Mouse (Mus musculus) mature B cell (primary cell): ENCODE data around the gene Hoxd12.

Experiments
- in situ Hi-C: fragments of 300-500 bp; cut with MboI; formaldehyde crosslinking; loops from 2 replicates; pipeline ENCODE4 v1.14.3; 2019

Gene Hoxd12

GRCm38 (mm10) chr2:74707599-74707998 lies 32.8 kb downstream of the Hoxd12 start:
- in situ Hi-C loops, result loop anchor here (25.0 kb wide), 1 partner anchor 880 kb away; no protein-coding TSS in a partner anchor

- in situ Hi-C loops, result loop anchor here (25.0 kb wide), 1 partner anchor 879 kb away; no protein-coding TSS in a partner anchor
Measured at GRCm38 (mm10) chr2:74708676-74709075, 33.9 kb downstream of the Hoxd12 start.

GRCm38 (mm10) chr2:74709465-74710419 lies 34.9 kb downstream of the Hoxd12 start:
- in situ Hi-C loops, result loop anchor here (25.0 kb wide), 1 partner anchor 878 kb away; no protein-coding TSS in a partner anchor

GRCm38 (mm10) chr2:74710929-74711543 lies 36.2 kb downstream of the Hoxd12 start:
- in situ Hi-C loops, result loop anchor here (25.0 kb wide), 1 partner anchor 876 kb away; no protein-coding TSS in a partner anchor

- in situ Hi-C loops, result loop anchor here (25.0 kb wide), 1 partner anchor 875 kb away; no protein-coding TSS in a partner anchor
Measured at GRCm38 (mm10) chr2:74711721-74712621, 37.2 kb downstream of the Hoxd12 start, which contains the start of the genes Hoxd3 and Hoxd4. Hoxd3 (plus strand) TSS chr2:74711927. Hoxd4 (plus strand) TSS chr2:74711929.

GRCm38 (mm10) chr2:74713239-74714150 lies 38.7 kb downstream of the Hoxd12 start:
- in situ Hi-C loops, result loop anchor here (25.0 kb wide), 1 partner anchor 874 kb away; no protein-coding TSS in a partner anchor

DNA sequence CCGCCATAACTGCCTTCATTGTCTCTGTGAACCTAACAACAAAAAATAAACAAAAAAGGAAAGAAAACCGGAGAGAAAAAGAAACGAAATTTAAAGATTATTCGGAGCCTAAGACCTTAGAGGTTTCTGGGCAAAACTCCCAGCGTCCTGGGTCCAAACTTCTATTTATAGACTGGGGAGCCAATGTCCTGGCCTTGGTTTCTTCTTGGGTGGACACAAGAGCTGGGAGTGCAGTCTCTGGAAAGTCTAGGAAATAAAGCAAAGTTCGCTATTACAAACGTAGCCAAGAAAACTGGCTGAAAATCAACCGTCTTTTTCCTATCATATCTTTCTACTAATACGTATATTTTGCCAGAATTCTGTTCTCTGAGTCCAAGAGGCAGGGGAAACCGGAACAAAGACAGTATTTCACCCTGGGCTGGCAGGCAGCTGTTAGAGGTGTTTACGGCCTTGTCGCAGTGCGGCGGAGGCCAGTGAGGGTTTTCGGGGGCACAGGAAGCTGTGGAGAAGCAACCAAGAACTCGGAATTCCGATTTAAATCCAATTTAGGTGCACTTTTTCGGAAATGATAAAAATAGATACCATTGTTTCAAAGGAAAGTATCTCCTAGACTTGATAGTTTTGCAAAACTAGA lies 39.5 kb downstream of the Hoxd12 start:
- in situ Hi-C loops, result loop anchor here (25.0 kb wide), 1 partner anchor 873 kb away; no protein-coding TSS in a partner anchor

DNA sequence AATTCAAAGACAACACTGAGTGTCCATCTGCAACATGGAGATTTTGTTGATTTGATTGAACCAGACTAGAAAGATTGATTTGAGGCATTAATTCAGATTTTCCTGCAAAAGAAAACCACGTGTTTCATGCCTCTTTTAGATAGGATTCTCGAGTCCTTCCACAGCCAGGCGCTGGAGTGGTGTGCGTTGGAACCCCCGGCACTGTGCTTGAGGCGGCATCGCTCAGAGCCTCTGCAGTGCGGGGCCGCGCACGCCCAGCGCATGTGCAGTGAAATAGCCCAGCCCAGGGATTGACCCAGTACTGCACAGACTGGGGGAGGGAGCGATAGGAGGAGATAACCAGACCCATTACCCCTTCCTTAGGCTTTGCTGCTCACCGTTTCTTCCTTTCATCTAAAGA lies 40.1 kb downstream of the Hoxd12 start:
- in situ Hi-C loops, result loop anchor here (25.0 kb wide), 1 partner anchor 872 kb away; no protein-coding TSS in a partner anchor

GRCm38 (mm10) chr2:74715504-74716241 lies 40.9 kb downstream of the Hoxd12 start:
- in situ Hi-C loops, result loop anchor here (25.0 kb wide), 1 partner anchor 872 kb away; no protein-coding TSS in a partner anchor

DNA sequence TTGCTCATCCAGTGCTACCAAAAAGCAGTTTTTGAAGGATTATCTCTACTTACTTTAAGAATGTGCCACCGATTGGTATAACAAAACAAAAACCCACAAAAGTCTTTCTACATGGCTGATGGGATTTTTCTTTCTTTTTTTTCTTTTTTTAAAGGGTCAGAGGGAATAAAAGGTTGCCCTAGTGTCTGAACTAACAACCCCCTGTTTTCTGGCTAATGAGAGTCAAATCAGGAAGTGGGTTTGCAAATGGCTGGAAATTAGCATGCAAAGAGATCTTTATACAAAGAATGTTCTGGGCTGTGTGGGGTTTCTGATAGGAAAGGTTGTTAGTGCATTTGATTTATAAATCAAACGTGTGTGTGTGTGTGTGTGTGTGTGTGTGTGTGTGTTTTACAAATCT lies 45.6 kb downstream of the Hoxd12 start:
- in situ Hi-C loops, result loop anchor here (25.0 kb wide), 1 partner anchor 867 kb away; no protein-coding TSS in a partner anchor

- in situ Hi-C loops, result loop anchor here (25.0 kb wide), 1 partner anchor 866 kb away; no protein-coding TSS in a partner anchor
Measured at GRCm38 (mm10) chr2:74720955-74721491, 46.2 kb downstream of the Hoxd12 start.

- in situ Hi-C loops, result loop anchor here (25.0 kb wide), 1 partner anchor 865 kb away; no protein-coding TSS in a partner anchor
Measured at GRCm38 (mm10) chr2:74721882-74722281, 47.1 kb downstream of the Hoxd12 start.

DNA sequence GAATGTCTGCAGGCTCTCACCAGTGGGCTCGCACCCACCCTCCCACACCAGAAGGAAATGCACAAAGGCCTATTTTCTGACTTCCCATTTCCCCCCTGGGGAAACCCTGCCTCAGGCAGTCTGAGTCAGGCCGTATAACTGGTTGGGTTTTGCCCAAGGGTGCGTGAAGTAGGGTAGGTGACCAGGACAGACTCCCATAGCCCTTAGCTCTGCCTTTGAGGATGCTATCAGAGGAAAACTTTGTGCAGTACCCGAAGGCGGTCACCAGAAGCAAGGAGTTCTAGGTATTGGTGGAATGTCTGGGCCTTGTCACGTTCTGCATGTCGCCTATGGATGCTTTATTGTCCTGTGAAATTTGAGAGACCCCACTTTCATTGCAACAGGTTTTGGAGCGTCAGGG lies 48.1 kb downstream of the Hoxd12 start:
- in situ Hi-C loops, result loop anchor here (25.0 kb wide), 1 partner anchor 864 kb away; no protein-coding TSS in a partner anchor

- in situ Hi-C loops, result loop anchor here (25.0 kb wide), 1 partner anchor 863 kb away; no protein-coding TSS in a partner anchor
Measured at GRCm38 (mm10) chr2:74724244-74725015, 49.6 kb downstream of the Hoxd12 start.

- in situ Hi-C loops, result no loop called here
Measured at GRCm38 (mm10) chr2:74725171-74725570, 50.4 kb downstream of the Hoxd12 start.

GRCm38 (mm10) chr2:74726551-74726950 lies 51.7 kb downstream of the Hoxd12 start, which contains the start of gene Gm28230:
Gm28230 (plus strand) TSS chr2:74726728.
- in situ Hi-C loops, result no loop called here

GRCm38 (mm10) chr2:74726973-74727639 lies 52.3 kb downstream of the Hoxd12 start:
- in situ Hi-C loops, result no loop called here
